Mouse (Mus musculus) stomach, postnatal 0 days (tissue): ENCODE results near the gene Ccdc3.

Source experiments
- CTCF ChIP-seq: IDR thresholded peaks from 2 replicates; pipeline ENCODE4 v1.5.1; 2016; ENCODE audit warnings: antibody characterized with exemption, low read depth, mild to moderate bottlenecking, moderate library complexity
- EP300 ChIP-seq: optimal IDR thresholded peaks from 2 replicates; pipeline ENCODE3; 2016; ENCODE audit warnings: antibody characterized with exemption

GRCm38 (mm10) chr2:5215252-5215815 is 77.8 kb downstream of the Ccdc3 start:
- no peak for TF ChIP-seq CTCF
- no peak for TF ChIP-seq EP300
